Mouse (Mus musculus) megakaryocyte, embryonic 14.5 days (primary cell): ENCODE measurements around the gene Mink1. TPM values are rescaled to one million over a fixed set of nuclear protein-coding genes. Genes with fewer than 3 reads are reported as not detected.

Experiments
- H3K27me3 ChIP-seq: replicated peaks from 2 replicates; pipeline ENCODE3; 2012; ENCODE audit warnings: inconsistent platforms
- H3K36me3 ChIP-seq: replicated peaks from 2 replicates; pipeline ENCODE3; 2012; ENCODE audit warnings: low read length, inconsistent platforms, mixed read lengths
- H3K4me1 ChIP-seq: 2 replicates; pipeline ENCODE4 v1.6.1; 2012; ENCODE audit warnings: inconsistent platforms
- H3K4me3 ChIP-seq: replicated peaks from 2 replicates; pipeline ENCODE3; 2012; ENCODE audit warnings: moderate library complexity, mild to moderate bottlenecking, inconsistent platforms
- H3K9me3 ChIP-seq: 2 replicates; pipeline ENCODE4 v1.6.1; 2012; ENCODE audit warnings: inconsistent platforms
- FLI1 ChIP-seq: IDR thresholded peaks from 2 replicates; pipeline ENCODE4 v1.6.1; 2012; ENCODE audit warnings: low read length, inconsistent platforms, mixed read lengths
- GATA1 ChIP-seq: IDR thresholded peaks from 3 replicates; pipeline ENCODE4 v1.6.1; 2012; ENCODE audit warnings: mixed read lengths, low read length, inconsistent platforms, borderline replicate concordance
- polyA plus RNA-seq: library from polyadenylated mRNA; stranded (reverse); fragments of >175 nt; gene quantifications from 2 replicates; pipeline ENCODE4 v1.2.3, GENCODE M21; 2012; ENCODE audit warnings: low replicate concordance; ENCODE audit not compliant: insufficient read depth

Gene Mink1
- polyA plus RNA-seq, 1 experiment, result 129 TPM

DNA sequence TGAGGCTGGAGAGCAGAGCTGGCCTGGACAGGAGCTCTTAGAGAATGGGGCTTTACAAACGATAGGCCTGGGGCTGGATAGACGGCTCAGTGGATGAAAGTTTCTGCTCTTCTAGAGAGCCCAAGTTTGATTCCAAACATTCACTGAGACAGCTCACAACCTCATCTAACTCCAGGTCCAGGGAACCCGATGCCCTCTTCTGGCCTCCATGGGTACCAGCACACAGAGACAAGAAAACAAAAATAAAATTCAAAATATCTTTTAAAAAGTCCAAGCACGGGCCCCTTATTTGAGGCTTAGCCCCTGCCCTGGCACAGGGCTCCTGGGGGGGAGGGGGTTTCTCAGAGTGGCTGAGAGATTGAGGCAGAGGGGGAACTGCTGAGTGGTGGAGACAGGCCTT, 48.1 kb downstream of the Mink1 start:
- H3K4me3 ChIP-seq, result no peak overlapping the region
- H3K27me3 ChIP-seq, result no peaks in the 10 kb centered on the region
- H3K36me3 ChIP-seq, result peaks cover 92% of the 10 kb centered on the region
- H3K4me1 ChIP-seq, result peaks cover 71% of the 10 kb centered on the region
- H3K9me3 ChIP-seq, result no peaks in the 10 kb centered on the region
- TF ChIP-seq FLI1 (no peak), GATA1 (no peak)

DNA sequence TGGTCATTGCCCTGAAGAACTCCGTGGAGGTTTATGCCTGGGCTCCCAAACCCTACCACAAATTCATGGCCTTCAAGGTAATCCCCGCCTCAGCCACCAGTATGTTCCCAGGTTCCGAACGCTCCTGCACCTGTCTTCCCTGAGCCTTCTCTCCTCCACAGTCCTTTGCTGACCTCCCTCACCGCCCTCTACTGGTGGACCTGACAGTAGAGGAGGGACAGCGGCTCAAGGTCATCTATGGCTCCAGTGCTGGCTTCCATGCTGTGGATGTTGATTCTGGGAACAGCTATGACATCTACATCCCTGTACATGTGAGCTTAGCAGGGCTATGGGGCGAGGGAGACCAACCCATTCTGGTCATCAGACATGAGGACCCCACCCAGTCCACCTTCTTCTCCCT, 49.8 kb downstream of the Mink1 start:
- peaks cover 85% of the 10 kb centered on the region for H3K4me1 ChIP-seq
- H3K4me3 ChIP-seq, result peak overlapping the region; percentile 62
- no peak for TF ChIP-seq FLI1
- no peak for TF ChIP-seq GATA1
- peaks cover 88% of the 10 kb centered on the region for H3K36me3 ChIP-seq
- no peaks in the 10 kb centered on the region for H3K27me3 ChIP-seq
- H3K9me3 ChIP-seq, result no peaks in the 10 kb centered on the region

- Histone ChIP-seq H3K36me3 (peaks cover 62% of the 10 kb centered on the region), H3K9me3 (no peaks in the 10 kb centered on the region), H3K4me3 (peak overlapping the region; percentile 87), H3K27me3 (no peaks in the 10 kb centered on the region), H3K4me1 (peaks cover 82% of the 10 kb centered on the region)
- TF ChIP-seq GATA1 (no peak), FLI1 (no peak)
Observed at GRCm38 (mm10) chr11:70615074-70615473, 52.4 kb downstream of the Mink1 start.

DNA sequence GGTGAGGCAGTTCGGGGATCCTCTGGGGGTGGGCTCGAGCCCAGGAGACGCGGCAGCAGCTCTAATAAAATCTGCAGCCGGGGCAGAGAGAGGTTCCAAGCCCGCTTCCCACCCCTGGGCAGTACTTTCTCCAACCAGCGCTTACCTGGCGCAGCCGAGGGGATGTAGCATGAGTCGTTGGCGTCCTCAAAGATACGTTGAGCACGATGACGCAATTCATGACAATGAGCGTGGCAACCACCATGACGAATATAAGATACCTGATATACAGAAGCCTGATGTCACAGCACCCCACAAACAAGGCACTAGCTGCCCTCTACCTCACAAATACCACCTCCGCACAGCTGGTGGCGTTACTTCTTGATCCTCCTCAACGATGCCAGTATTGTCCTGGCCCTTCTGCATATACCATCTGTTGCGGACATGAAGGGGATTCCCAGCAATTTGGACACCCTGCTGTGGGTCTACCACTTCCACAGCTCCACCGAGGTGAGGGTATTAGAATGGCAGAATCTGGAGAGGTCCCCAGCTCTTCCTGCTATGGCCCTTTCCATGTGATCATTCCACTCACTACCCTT, 52.9 kb downstream of the Mink1 start, which contains the start of gene 4930544D05Rik:
TSS of gene 4930544D05Rik (plus strand) at position 333 of the 578 bp plus-strand sequence.
- Histone ChIP-seq H3K27me3 (no peaks in the 10 kb centered on the region), H3K36me3 (peaks cover 57% of the 10 kb centered on the region), H3K9me3 (no peaks in the 10 kb centered on the region), H3K4me3 (peak within 1 kb of the TSS; percentile 87), H3K4me1 (peaks cover 78% of the 10 kb centered on the region)
- TF ChIP-seq FLI1, result no peak
- no peak for TF ChIP-seq GATA1

DNA sequence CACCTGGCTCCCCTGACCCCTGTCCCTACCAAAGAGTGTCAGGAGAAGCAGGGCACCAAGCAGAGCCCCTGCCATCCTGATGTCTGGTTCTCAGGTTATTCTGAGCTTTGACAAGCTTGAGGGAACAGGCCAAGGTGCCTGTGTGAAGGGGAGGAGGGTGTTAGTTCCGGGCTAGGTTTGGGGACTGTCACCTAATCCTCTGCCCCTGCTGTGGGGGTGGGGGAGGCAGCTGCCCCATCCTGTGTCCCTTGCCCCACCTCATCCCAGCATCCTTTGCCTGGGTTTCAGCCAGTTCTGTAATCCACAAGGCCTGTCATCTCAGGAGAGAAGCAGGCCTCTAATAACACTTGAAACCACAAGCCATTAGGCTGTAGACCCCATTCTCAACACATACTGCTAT, 56.4 kb downstream of the Mink1 start, which contains the start of gene Chrne:
TSS of gene Chrne (minus strand) at position 116 of the 400 bp plus-strand sequence.
- Histone ChIP-seq H3K4me3 (no peak within 1 kb of the TSS), H3K4me1 (peaks cover 66% of the 10 kb centered on the region), H3K27me3 (no peaks in the 10 kb centered on the region), H3K9me3 (no peaks in the 10 kb centered on the region), H3K36me3 (peaks cover 28% of the 10 kb centered on the region)
- TF ChIP-seq FLI1 (no peak), GATA1 (no peak)

GRCm38 (mm10) chr11:70621972-70622814, 59.5 kb downstream of the Mink1 start:
- TF ChIP-seq FLI1 (no peak), GATA1 (no peak)
- Histone ChIP-seq H3K9me3 (no peaks in the 10 kb centered on the region), H3K4me1 (peaks cover 48% of the 10 kb centered on the region), H3K36me3 (peaks cover under 1% of the 10 kb centered on the region), H3K27me3 (no peaks in the 10 kb centered on the region), H3K4me3 (no peak overlapping the region)

DNA sequence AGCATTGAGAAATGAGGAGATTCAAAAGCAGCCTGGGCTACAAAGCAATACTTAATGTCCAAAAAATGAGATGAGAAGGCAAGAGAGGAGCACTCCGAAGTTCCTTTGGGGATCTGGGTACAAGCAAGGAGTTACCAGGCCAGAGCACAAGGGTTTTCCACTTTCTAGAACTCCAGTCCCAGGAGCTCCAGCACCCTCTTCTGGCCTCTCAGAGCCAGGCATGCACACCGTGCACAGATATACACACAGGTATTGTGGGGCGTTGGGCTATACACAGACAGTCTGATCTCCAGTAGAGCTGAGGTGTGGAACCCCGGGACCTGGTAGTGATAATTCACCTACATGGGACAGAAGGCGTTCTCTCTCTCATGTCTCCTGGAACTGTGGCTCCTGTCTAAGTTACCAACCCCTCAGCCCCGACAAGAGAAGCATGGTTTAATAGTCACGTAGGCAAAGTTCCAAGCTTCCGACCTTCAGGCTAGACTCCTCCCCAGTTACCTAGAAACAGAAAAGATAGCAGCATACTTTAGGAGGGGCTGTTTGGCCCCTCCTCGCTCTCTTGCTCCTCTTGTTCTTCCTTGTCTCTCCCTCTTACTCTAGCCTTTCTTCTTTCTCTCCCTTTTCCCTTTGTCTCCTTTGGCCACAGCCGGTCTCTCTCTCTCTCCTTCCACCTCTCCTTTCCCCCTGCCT, 60.5 kb downstream of the Mink1 start:
- Histone ChIP-seq H3K27me3 (no peaks in the 10 kb centered on the region), H3K4me1 (peaks cover 41% of the 10 kb centered on the region), H3K36me3 (no peaks in the 10 kb centered on the region), H3K9me3 (no peaks in the 10 kb centered on the region), H3K4me3 (no peak overlapping the region)
- TF ChIP-seq GATA1 (no peak), FLI1 (no peak)

GRCm38 (mm10) chr11:70625473-70625872, 62.8 kb downstream of the Mink1 start:
- no peak overlapping the region for H3K4me3 ChIP-seq
- H3K27me3 ChIP-seq, result no peaks in the 10 kb centered on the region
- no peak for TF ChIP-seq GATA1
- TF ChIP-seq FLI1, result no peak
- no peaks in the 10 kb centered on the region for H3K9me3 ChIP-seq
- peaks cover 48% of the 10 kb centered on the region for H3K4me1 ChIP-seq
- no peaks in the 10 kb centered on the region for H3K36me3 ChIP-seq

DNA sequence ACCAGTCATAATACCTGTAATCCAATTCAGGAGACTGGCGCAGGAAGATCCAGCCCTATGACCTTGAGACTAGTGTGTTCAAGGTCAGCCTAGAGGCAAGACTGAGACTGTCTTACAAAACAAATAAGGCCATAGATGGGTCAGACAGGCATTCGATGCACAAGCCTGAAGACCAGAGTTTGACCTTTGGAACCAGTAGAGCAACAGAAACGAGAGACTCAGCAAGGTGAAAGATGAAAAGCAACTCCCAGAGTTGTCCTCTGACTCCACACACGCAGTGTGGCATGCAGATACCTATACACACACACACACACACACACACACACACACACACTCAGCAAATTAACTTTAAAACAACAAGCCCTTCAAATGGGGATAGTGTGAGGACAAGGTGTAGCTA, 64.2 kb downstream of the Mink1 start:
- Histone ChIP-seq H3K4me3 (no peak overlapping the region), H3K4me1 (peaks cover 56% of the 10 kb centered on the region), H3K27me3 (no peaks in the 10 kb centered on the region), H3K36me3 (no peaks in the 10 kb centered on the region), H3K9me3 (no peaks in the 10 kb centered on the region)
- TF ChIP-seq GATA1, result no peak
- no peak for TF ChIP-seq FLI1
